Mouse (Mus musculus) spleen, adult 2 months (tissue): ENCODE data around the gene N4bp2l2. TPM values are rescaled to one million over a fixed set of nuclear protein-coding genes. Genes with fewer than 3 reads are reported as not detected.

Experiments
- DNase-seq, 2 experiments: peaks; one replicate each; pipeline versions ENCODE4 v3.0.0 to v3.0.0-alpha.2; 2012 to 2021; ENCODE audit warnings: low spot score in 2 of 2, low read depth in 1 of 2
- H3K27ac ChIP-seq: fragments of 200-500 bp; 2 replicates; pipeline ENCODE4 v1.5.1; 2012; ENCODE audit warnings: low read length, inconsistent platforms; ENCODE audit not compliant: insufficient read depth
- H3K27me3 ChIP-seq: fragments of 200-500 bp; 2 replicates; pipeline ENCODE4 v1.6.1; 2012; ENCODE audit warnings: mild to moderate bottlenecking, moderate library complexity, low read length, inconsistent platforms; ENCODE audit not compliant: control insufficient read depth, insufficient read depth
- H3K36me3 ChIP-seq: fragments of 200-500 bp; 2 replicates; pipeline ENCODE4 v1.6.1; 2012; ENCODE audit warnings: mild to moderate bottlenecking, low read length, inconsistent platforms; ENCODE audit not compliant: control insufficient read depth, insufficient read depth
- H3K4me1 ChIP-seq: fragments of 200-500 bp; 2 replicates; pipeline ENCODE4 v1.6.1; 2011; ENCODE audit warnings: inconsistent platforms; ENCODE audit not compliant: control insufficient read depth, insufficient read depth, insufficient read length
- H3K4me3 ChIP-seq: fragments of 200-500 bp; 2 replicates; pipeline ENCODE4 v1.5.1; 2011; ENCODE audit warnings: mild to moderate bottlenecking, inconsistent platforms; ENCODE audit not compliant: insufficient read depth, insufficient read length; ENCODE audit errors: extremely low read depth
- CTCF ChIP-seq: fragments of 200-500 bp; IDR thresholded peaks from 2 replicates; pipeline ENCODE4 v1.5.1; 2011; ENCODE audit warnings: mild to moderate bottlenecking, inconsistent platforms; ENCODE audit not compliant: insufficient read depth, insufficient read length, insufficient replicate concordance; ENCODE audit errors: extremely low read depth
- POLR2A ChIP-seq: fragments of 200-500 bp; IDR thresholded peaks from 2 replicates; pipeline ENCODE4 v1.6.1; 2011; ENCODE audit warnings: low read depth, low read length, inconsistent platforms
- WGBS: fragments of 180-500 bp; shearing (Covaris S2); methylation state at CpG from one replicate; pipeline ENCODE4 v1.1.7; 2018; 5-methylcytosine and 5-hydroxymethylcytosine counted together
- polyA plus RNA-seq: library from polyadenylated mRNA; depleted of rRNA; stranded (reverse); fragments of >200 nt; gene quantifications from 2 replicates; pipeline ENCODE4 v1.2.3, GENCODE M21; 2012

N4bp2l2 gene
- polyA plus RNA-seq, 1 experiment, result 4.4 TPM

DNA sequence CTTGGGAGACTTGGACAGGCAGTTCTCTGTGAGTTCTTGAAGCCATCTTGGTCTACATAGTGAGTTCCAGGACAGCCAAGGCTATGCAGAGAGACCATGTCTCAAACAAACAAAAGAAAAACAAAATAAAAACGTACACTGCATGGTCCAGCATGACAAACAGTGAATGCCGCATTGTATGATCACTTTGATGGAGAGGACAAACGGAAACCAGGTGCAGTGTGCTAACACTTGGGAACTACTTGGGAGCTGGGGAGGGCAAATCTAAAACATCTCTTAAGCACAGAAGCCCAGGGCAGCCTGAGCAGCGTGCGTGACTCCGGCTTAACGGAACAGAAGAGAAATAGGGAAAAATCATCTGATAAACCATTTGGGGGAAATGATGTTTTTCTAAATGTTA is 68.9 kb downstream of the N4bp2l2 start, which contains the start of gene N4bp2l1:
N4bp2l1 (minus strand) TSS at position 101 of the 400 bp plus-strand sequence.
- DNase-seq, result no peak
- Histone ChIP-seq H3K27ac (peak within 1 kb of the TSS; percentile 70; the same call in 1 of the 2 replicates), H3K36me3 (no peaks in the 10 kb centered on the region), H3K4me3 (no peak within 1 kb of the TSS), H3K4me1 (peaks cover 21% of the 10 kb centered on the region), H3K27me3 (no peaks in the 10 kb centered on the region)
- WGBS, result 95% methylated on average over 7 of the region's 7 CpGs
- no peak for TF ChIP-seq POLR2A
- TF ChIP-seq CTCF, result no peak

DNA sequence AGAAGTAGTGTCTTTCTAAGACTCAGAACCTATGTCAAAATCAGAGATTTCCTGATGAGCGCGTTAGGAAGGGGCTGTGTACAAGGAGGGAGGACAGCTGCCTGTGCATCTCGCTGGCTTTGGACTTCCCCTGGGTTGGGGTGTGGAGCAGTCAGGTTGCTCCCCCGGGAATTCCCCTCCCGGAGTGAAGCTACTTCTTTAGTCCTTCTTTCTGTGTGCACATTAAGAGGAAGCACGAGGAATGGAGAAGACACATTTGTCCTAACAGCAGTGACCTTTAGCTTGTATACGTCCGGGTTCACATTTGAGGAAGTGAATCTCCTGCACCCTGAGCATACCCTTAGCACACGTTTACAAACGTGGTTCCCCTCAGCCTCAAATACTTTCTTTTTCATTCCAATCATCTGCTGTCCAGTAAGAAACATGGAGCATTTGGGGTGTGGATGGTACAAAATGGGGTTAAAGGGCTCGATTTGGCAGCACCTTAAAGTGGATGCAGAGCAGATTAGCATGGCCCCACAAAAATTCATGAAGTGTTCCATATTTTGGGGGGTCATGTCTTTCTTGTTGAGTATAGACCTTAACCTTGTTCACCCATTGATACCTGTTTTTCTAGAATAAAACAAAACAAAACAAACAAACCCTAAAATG is 70.5 kb downstream of the N4bp2l2 start:
- WGBS, result 17% methylated on average over 11 of the region's 11 CpGs

DNA sequence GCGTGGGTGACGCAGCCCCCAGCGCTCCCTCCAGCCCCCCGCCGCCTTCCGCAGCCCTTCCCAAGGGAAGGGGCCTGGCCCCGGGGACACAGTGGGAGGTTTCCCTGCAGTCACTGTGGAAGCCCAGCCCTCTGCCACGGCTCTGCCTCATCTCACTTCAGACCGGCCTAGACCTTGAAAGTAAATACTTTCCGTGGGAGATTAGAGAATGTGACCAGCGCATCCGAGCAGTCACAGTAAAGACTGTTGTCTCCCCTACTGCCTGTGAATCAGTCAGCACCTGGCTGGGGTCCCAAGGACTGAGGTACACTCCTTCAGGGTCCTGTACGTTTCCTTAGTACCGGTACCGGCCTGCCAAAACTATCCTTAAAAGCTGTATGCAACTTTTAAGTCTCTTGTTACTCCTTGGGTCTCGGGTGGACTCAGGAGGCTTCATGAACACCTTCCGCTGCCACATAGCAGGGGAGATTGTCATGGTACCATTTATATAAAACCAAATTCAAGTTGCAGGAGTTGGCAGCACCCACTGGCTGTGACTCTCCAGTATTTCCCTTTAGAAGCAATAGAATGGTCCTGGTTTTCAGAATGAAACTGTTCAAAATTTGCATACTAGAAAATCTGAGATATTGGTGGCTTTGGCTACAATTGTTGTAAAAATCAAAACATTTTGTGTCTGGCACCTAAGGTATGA is 71.2 kb downstream of the N4bp2l2 start:
- WGBS, result 18% methylated on average over 17 of the region's 17 CpGs
- H3K4me1 ChIP-seq, result peaks cover 15% of the 10 kb centered on the region; the same call in 1 of the 2 replicates

More for the DNA sequence above, 70.5 kb downstream of the N4bp2l2 start:
- H3K4me3 ChIP-seq, result no peak overlapping the region
- no peaks in the 10 kb centered on the region for H3K36me3 ChIP-seq
- H3K27ac ChIP-seq, result peak overlapping the region; percentile 71
- peaks cover 21% of the 10 kb centered on the region for H3K4me1 ChIP-seq
- TF ChIP-seq POLR2A, result no peak
- peak; percentile 57 to 66 for DNase-seq
- no peaks in the 10 kb centered on the region for H3K27me3 ChIP-seq

DNA sequence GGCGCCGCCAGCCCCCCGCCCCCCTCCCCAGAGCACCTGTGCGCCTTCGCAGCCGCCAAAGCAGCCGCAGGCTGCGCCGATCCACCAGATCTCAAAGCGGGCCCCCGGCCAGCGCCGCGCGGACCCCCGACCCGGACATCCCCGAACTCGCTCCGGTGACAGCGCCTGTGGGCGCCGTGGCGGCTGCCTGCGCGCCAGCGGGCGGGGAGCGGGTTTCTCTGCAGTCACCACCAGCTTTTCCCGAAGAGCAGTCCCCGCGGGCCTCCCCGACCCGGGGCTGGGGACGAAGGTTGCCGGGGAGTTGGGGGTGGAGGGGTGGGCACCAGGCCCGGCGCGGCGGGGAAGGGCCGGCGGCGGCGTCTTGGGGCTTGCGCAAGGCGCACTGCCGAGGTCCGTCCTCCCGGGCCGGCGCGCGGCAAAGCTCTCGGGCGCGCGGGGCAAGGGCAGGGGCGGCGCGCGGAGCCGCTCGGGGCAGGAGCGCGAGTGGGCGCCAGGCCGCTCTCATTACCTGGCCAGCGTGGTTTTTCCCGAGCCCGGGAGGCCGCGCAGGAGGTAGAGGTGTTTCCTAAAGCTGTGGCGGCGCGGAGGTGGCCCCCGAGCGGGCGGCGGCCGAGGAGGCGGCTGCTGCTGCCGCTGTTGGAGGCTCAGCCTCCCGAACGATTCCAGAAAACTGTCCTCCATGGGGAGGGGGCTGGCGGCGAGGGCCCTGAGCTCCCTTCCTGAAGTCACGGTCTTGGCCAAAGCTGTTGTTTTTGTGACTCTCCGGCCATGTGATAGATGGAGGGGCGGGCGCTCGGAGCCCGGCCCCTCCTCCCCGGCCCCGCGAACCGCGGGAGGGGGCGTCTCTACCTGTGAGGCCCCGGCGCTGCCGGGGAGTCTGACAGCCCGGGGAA is 72.0 kb downstream of the N4bp2l2 start:
- DNase-seq, result peak in 1 of 2 experiments; percentile 73
- peak overlapping the region; percentile 64 for H3K4me3 ChIP-seq
- TF ChIP-seq POLR2A (peak; percentile 34), CTCF (no peak)
- no peaks in the 10 kb centered on the region for H3K27me3 ChIP-seq
- WGBS, result under 1% methylated on average over 97 of the region's 102 CpGs
- peak overlapping the region; percentile 75 for H3K27ac ChIP-seq
- peaks cover 15% of the 10 kb centered on the region; the same call in 1 of the 2 replicates for H3K4me1 ChIP-seq
- no peaks in the 10 kb centered on the region for H3K36me3 ChIP-seq

More for the DNA sequence above, 71.2 kb downstream of the N4bp2l2 start:
- peak overlapping the region; percentile 75 for H3K27ac ChIP-seq
- H3K4me3 ChIP-seq, result peak overlapping the region; percentile 64
- TF ChIP-seq CTCF, result no peak
- H3K27me3 ChIP-seq, result no peaks in the 10 kb centered on the region
- no peak for DNase-seq
- no peaks in the 10 kb centered on the region for H3K36me3 ChIP-seq

DNA sequence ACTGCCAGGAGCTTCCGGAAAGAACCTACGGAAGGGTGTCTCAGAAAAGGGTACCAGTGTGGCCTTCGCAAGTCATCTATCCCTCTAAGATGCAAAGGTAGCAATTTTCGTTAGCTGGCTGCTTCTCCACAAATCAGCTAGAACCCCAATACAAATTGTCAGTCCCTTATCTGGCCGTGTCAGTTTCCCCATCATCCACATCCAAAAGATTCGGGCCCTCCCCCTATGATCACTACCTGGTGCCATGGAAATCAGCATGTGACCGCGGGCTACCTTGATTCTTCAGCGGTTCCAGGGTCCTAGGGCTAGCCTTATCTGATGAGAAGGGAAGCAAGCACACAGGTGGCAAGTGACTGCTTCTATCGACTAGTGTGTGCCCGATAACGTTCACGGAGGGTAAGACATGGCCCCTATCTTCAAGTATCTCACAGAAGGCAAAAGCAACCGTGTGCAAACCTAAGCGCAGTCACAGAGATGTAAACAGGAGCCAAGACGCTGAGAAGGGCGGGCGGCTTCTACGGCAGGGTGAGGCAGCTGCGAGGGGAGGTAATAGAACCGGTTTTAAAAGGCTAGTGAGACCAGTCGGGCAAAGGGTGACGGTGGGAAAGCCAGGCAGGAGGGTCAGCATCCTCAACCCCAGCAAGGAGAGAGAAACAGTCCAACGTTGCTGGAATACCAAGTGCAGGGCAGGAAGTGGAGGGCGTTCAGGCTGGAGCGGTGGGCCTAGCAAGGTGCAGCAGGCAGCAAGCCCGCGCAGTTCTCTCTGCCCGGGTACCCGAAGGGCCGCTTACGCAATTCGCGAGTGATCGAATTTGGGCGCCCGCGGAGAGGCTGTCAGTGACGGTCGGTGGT is 72.9 kb downstream of the N4bp2l2 start:
- Histone ChIP-seq H3K27me3 (no peaks in the 10 kb centered on the region), H3K4me3 (peak overlapping the region; percentile 64), H3K4me1 (peaks cover 11% of the 10 kb centered on the region; the same call in 1 of the 2 replicates), H3K27ac (peak overlapping the region; percentile 75), H3K36me3 (no peaks in the 10 kb centered on the region)
- TF ChIP-seq POLR2A (no peak; the same call in 1 of the 2 replicates), CTCF (no peak)
- WGBS, result 4% methylated on average over 40 of the region's 40 CpGs
- DNase-seq, result peak in 1 of 2 experiments; percentile 52
